Mouse (Mus musculus) bone marrow, adult 2 months (tissue): ENCODE data around the gene Cdx2.

Experiments used
- CTCF ChIP-seq: fragments of 200-500 bp; IDR thresholded peaks from 2 replicates; pipeline ENCODE4 v1.5.1; 2011; ENCODE audit warnings: low read length, control low read depth; ENCODE audit not compliant: control insufficient read depth, insufficient read depth
- POLR2A ChIP-seq: fragments of 200-500 bp; IDR thresholded peaks from 2 replicates; pipeline ENCODE4 v1.6.1; 2011; ENCODE audit warnings: low read depth, mild to moderate bottlenecking, control low read depth, low read length, borderline replicate concordance; ENCODE audit not compliant: control insufficient read depth

GRCm38 (mm10) chr5:147329946-147330345 lies 22.9 kb upstream of the Cdx2 start:
- TF ChIP-seq CTCF (no peak), POLR2A (no peak)
